Mouse (Mus musculus): ENCODE measurements around the gene Carns1. TPM values are rescaled to one million over a fixed set of nuclear protein-coding genes. Genes with fewer than 3 reads are reported as not detected.

The Carns1 gene
- polyA plus RNA-seq, 1 experiment: 1.1 TPM

DNA sequence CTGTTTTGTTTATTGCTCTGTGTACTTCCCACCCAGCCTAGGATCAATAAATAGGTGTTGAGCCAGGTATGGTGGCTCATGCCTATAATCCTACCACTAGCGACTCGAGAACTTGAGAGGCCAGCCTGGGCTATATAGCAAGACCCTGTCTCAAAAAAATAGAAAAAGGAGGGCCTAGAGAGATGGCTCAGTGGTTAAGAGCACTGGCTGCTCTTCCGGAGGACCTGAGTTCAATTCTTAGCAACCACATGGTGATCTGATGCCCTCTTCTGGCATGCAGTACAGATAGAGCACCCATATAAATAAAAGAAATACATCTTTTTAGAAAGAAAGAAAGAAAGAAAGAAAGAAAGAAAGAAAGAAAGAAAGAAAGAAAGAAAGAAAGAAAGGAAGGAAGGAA is 27.9 kb upstream of the Carns1 start:
- H3K4me1 ChIP-seq (ENCODE audit: control insufficient read depth, insufficient read depth, low read length): peaks cover 31% of the 10 kb centered on the region
- H3K4me3 ChIP-seq (ENCODE audit: insufficient read depth, low read length): peak overlapping the region; percentile 14; the same call in 1 of the 2 replicates
- peak overlapping the region; percentile 88 for H3K27ac ChIP-seq (ENCODE audit: insufficient read depth, low read depth, low read length)
- no peak for TF ChIP-seq POLR2A (IDR thresholded peaks at IDR 0.05; ENCODE audit: borderline replicate concordance, low read depth, low read length)
- no peak for TF ChIP-seq CTCF (IDR thresholded peaks at IDR 0.05; ENCODE audit: low read depth, low read length)

DNA sequence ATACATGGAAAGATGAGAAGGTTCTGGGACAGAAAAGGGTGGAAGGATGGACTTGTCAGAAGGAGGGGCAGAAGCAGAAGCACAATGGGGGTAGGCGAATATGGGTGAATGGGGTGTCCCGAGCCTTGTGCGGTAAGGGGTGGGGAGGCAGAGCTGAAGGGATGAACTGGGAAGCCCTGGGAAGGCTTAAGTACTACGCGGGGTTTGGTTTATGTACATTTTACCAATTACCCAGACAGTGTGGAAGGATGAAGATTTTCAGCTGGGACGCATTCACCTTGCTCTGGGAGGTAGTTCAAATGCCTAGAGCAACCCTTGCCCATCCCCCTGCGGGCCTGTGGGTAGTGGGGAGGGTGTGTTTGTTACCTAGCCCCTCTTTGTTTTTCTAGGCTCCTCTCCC is 26.9 kb upstream of the Carns1 start:
- TF ChIP-seq CTCF (IDR thresholded peaks at IDR 0.05; ENCODE audit: low read depth, low read length): no peak; the same call in 1 of the 2 replicates
- no peak for TF ChIP-seq POLR2A (IDR thresholded peaks at IDR 0.05; ENCODE audit: borderline replicate concordance, low read depth, low read length)
- Histone ChIP-seq H3K4me3 (ENCODE audit: insufficient read depth, low read length) (peak overlapping the region; percentile 70), H3K4me1 (ENCODE audit: control insufficient read depth, insufficient read depth, low read length) (peaks cover 31% of the 10 kb centered on the region), H3K27ac (ENCODE audit: insufficient read depth, low read depth, low read length) (peak overlapping the region; percentile 52)

- Histone ChIP-seq H3K4me3 (ENCODE audit: insufficient read depth, low read length) (peak within 1 kb of the TSS; percentile 70), H3K4me1 (ENCODE audit: control insufficient read depth, insufficient read depth, low read length) (peaks cover 31% of the 10 kb centered on the region), H3K27ac (ENCODE audit: insufficient read depth, low read depth, low read length) (peak within 1 kb of the TSS; percentile 52)
- TF ChIP-seq POLR2A (IDR thresholded peaks at IDR 0.05; ENCODE audit: borderline replicate concordance, low read depth, low read length) (no peak), CTCF (IDR thresholded peaks at IDR 0.05; ENCODE audit: low read depth, low read length) (no peak)
Measured at GRCm38 (mm10) chr19:4201291-4201909, 26.1 kb upstream of the Carns1 start, which contains the start of gene Rad9a. Rad9a (minus strand) TSS chr19:4201662.

- TF ChIP-seq POLR2A (IDR thresholded peaks at IDR 0.05; ENCODE audit: borderline replicate concordance, low read depth, low read length) (no peak), CTCF (IDR thresholded peaks at IDR 0.05; ENCODE audit: low read depth, low read length) (no peak)
- Histone ChIP-seq H3K4me1 (ENCODE audit: control insufficient read depth, insufficient read depth, low read length) (peaks cover 24% of the 10 kb centered on the region), H3K4me3 (ENCODE audit: insufficient read depth, low read length) (no peak overlapping the region), H3K27ac (ENCODE audit: insufficient read depth, low read depth, low read length) (no peak overlapping the region)
Measured at GRCm38 (mm10) chr19:4197180-4197579, 21.9 kb upstream of the Carns1 start.

DNA sequence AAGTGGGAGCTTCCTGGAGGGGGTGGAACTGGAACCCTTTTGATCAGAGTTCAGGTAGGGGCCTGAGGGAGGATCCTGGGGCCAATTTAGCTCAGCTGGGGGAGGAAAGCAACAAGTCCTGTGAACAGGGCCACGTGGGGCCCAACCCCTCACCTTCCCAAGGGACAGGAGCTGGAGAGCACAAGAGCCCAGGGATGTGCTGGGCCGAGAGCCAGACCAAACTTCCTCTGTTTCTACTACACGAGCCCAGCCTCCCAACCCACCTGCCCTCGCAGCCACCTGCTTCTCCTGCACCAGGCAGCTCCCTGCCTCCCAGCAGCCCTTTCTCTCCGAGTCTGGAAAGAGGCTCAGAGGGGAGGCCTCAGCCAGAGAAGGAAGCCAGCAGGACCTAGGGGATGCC is 21.3 kb upstream of the Carns1 start:
- peaks cover 20% of the 10 kb centered on the region for H3K4me1 ChIP-seq (ENCODE audit: control insufficient read depth, insufficient read depth, low read length)
- H3K27ac ChIP-seq (ENCODE audit: insufficient read depth, low read depth, low read length): no peak overlapping the region
- TF ChIP-seq CTCF (IDR thresholded peaks at IDR 0.05; ENCODE audit: low read depth, low read length) (no peak), POLR2A (IDR thresholded peaks at IDR 0.05; ENCODE audit: borderline replicate concordance, low read depth, low read length) (no peak)
- no peak overlapping the region for H3K4me3 ChIP-seq (ENCODE audit: insufficient read depth, low read length)

DNA sequence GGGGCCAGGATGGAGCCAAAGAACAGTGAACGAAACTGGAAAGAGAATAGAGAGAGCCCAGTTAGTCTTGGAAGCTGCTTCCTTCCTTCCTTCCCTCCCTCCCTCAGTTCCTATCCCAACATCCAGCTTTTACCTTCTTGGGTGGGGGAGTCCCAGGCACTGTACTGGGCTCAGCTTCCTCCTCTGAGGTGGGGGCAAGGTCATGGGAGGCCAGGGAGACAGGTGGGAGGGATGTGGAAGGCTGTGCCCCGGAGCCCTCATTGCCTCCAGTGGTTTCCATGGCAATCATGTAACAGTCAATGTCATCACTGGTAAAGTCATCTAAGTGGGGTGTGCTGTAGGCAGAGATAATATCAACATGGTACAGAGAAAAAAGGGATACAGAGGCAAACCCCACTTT is 20.8 kb upstream of the Carns1 start:
- H3K27ac ChIP-seq (ENCODE audit: insufficient read depth, low read depth, low read length): no peak overlapping the region

DNA sequence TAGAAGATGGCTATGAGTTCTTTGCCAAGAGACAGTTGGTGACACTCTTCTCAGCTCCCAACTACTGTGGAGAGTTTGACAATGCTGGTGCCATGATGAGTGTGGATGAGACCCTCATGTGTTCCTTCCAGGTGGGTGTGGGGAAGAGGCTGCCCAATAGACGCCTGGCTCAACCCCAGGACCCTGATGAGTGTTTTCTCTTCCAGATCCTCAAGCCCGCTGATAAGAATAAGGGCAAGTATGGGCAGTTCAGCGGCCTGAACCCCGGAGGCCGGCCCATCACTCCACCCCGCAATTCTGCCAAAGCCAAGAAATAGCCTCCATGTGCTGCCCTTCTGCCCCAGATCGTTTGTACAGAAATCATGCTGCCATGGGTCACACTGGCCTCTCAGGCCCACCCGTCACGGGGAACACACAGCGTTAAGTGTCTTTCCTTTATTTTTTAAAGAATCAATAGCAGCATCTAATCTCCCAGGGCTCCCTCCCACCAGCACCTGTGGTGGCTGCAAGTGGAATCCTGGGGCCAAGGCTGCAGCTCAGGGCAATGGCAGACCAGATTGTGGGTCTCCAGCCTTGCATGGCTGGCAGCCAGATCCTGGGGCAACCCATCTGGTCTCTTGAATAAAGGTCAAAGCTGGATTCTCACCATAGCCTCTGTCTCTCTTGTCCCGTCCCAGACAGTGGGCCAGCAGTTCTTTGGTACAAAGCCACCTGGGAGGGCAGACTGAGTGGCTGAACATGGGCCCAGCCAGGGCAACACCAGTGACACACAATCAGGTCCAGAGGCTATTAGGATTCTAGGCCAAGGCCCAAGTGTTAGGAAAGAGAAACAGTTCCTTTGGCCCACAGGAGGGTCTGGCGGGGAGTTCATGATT is 19.7 kb upstream of the Carns1 start:
- TF ChIP-seq CTCF (IDR thresholded peaks at IDR 0.05; ENCODE audit: low read depth, low read length) (no peak), POLR2A (IDR thresholded peaks at IDR 0.05; ENCODE audit: borderline replicate concordance, low read depth, low read length) (no peak)
- Histone ChIP-seq H3K27ac (ENCODE audit: insufficient read depth, low read depth, low read length) (no peak overlapping the region), H3K4me3 (ENCODE audit: insufficient read depth, low read length) (no peak overlapping the region), H3K4me1 (ENCODE audit: control insufficient read depth, insufficient read depth, low read length) (peaks cover 22% of the 10 kb centered on the region)

More for the DNA sequence above, 20.8 kb upstream of the Carns1 start:
- TF ChIP-seq POLR2A (IDR thresholded peaks at IDR 0.05; ENCODE audit: borderline replicate concordance, low read depth, low read length): no peak
- Histone ChIP-seq H3K4me3 (ENCODE audit: insufficient read depth, low read length) (no peak overlapping the region), H3K4me1 (ENCODE audit: control insufficient read depth, insufficient read depth, low read length) (peaks cover 25% of the 10 kb centered on the region)

GRCm38 (mm10) chr19:4194021-4194724 is 18.9 kb upstream of the Carns1 start:
- TF ChIP-seq POLR2A (IDR thresholded peaks at IDR 0.05; ENCODE audit: borderline replicate concordance, low read depth, low read length): no peak
- TF ChIP-seq CTCF (IDR thresholded peaks at IDR 0.05; ENCODE audit: low read depth, low read length): no peak
- H3K27ac ChIP-seq (ENCODE audit: insufficient read depth, low read depth, low read length): no peak overlapping the region
- no peak overlapping the region for H3K4me3 ChIP-seq (ENCODE audit: insufficient read depth, low read length)
- H3K4me1 ChIP-seq (ENCODE audit: control insufficient read depth, insufficient read depth, low read length): peaks cover 21% of the 10 kb centered on the region

- TF ChIP-seq CTCF (IDR thresholded peaks at IDR 0.05; ENCODE audit: low read depth, low read length) (no peak), POLR2A (IDR thresholded peaks at IDR 0.05; ENCODE audit: borderline replicate concordance, low read depth, low read length) (no peak)
- Histone ChIP-seq H3K4me1 (ENCODE audit: control insufficient read depth, insufficient read depth, low read length) (peaks cover 21% of the 10 kb centered on the region), H3K27ac (ENCODE audit: insufficient read depth, low read depth, low read length) (no peak overlapping the region), H3K4me3 (ENCODE audit: insufficient read depth, low read length) (peak overlapping the region; percentile 96)
Measured at GRCm38 (mm10) chr19:4193129-4193528, 17.9 kb upstream of the Carns1 start.
